8 mouse cellular contexts compared by ENCODE assay signal in genomic region chr11:54304471-54304873, GRCm38 (mm10). TPM values are rescaled to one million over a fixed set of nuclear protein-coding genes. Genes with fewer than 3 reads are reported as not detected.
DNase-seq lines count a peak whose midpoint lies in the region; ATAC-seq lines count a peak whose summit lies in the region.

No protein-coding gene starts in this region.

- H3K4me1 ChIP-seq in kidney, embryonic 16.5 days (ENCODE audit: insufficient read depth, low read length) = peaks cover 8% of the 10 kb centered on the region
- H3K4me1 ChIP-seq in embryonic facial prominence, embryonic 11.5 days (ENCODE audit: control insufficient read depth, insufficient read depth, low read length) = no peaks in the 10 kb centered on the region; the same call in 1 of the 2 replicates
- H3K4me1 ChIP-seq in intestine, embryonic 14.5 days (replicated peaks; ENCODE audit: control insufficient read depth, insufficient read depth, low read length) = 0 out of 2 replicates have a peak, but pooled peaks cover 4% of the 10 kb centered on the region
- peaks cover 52% of the 10 kb centered on the region for H3K4me1 ChIP-seq in neural tube, embryonic 13.5 days (replicated peaks)

- peaks cover 4% of the 10 kb centered on the region; the same call in 1 of the 2 replicates for H3K27me3 ChIP-seq in kidney, embryonic 16.5 days (ENCODE audit: insufficient read depth, low read length)
- H3K27me3 ChIP-seq in embryonic facial prominence, embryonic 11.5 days (ENCODE audit: control insufficient read depth, insufficient read depth, low read length) = 0 out of 2 replicates have a peak, but pooled peaks cover 2% of the 10 kb centered on the region
- 0 out of 2 replicates have a peak, but pooled peaks cover 9% of the 10 kb centered on the region for H3K27me3 ChIP-seq in intestine, embryonic 14.5 days (replicated peaks; ENCODE audit: control insufficient read depth, insufficient read depth, low read length)
- H3K27me3 ChIP-seq in neural tube, embryonic 13.5 days = no peaks in the 10 kb centered on the region

- no peak for ATAC-seq in kidney, embryonic 16.5 days (ENCODE audit: low FRiP score, low TSS enrichment)
- ATAC-seq in embryonic facial prominence, embryonic 11.5 days (replicated peaks; ENCODE audit: insufficient number of reproducible peaks, low FRiP score, low TSS enrichment, low read depth) = no peak
- no peak for ATAC-seq in intestine, embryonic 14.5 days (replicated peaks; ENCODE audit: low FRiP score, low TSS enrichment, low read depth)
- peak; percentile 20; the same call in 1 of the 2 replicates for ATAC-seq in neural tube, embryonic 13.5 days (ENCODE audit: low read depth)

- 7% methylated on average over 6 of the region's 7 CpGs for WGBS in kidney, embryonic 16.5 days
- WGBS in embryonic facial prominence, embryonic 11.5 days = 6% methylated on average over 7 of the region's 7 CpGs
- 6% methylated on average over 7 of the region's 7 CpGs for WGBS in intestine, embryonic 14.5 days
- WGBS in neural tube, embryonic 13.5 days = 3% methylated on average over 7 of the region's 7 CpGs

- no peaks in the 10 kb centered on the region for H3K9me3 ChIP-seq in kidney, embryonic 16.5 days (ENCODE audit: low read length)
- no peaks in the 10 kb centered on the region for H3K9me3 ChIP-seq in embryonic facial prominence, embryonic 11.5 days (replicated peaks; ENCODE audit: control insufficient read depth, low read length)
- H3K9me3 ChIP-seq in intestine, embryonic 14.5 days (ENCODE audit: control insufficient read depth, low read length) = no peaks in the 10 kb centered on the region
- no peaks in the 10 kb centered on the region for H3K9me3 ChIP-seq in neural tube, embryonic 13.5 days

- H3K4me2 ChIP-seq in kidney, embryonic 16.5 days (replicated peaks; ENCODE audit: low read depth, low read length) = peak overlapping the region; percentile 92
- H3K4me2 ChIP-seq in embryonic facial prominence, embryonic 11.5 days (ENCODE audit: low read depth, low read length) = peak overlapping the region; percentile 94
- peak overlapping the region; percentile 93 for H3K4me2 ChIP-seq in intestine, embryonic 14.5 days (ENCODE audit: low read length)
- peak overlapping the region; percentile 76 for H3K4me2 ChIP-seq in neural tube, embryonic 13.5 days

- no peak overlapping the region for H3K27ac ChIP-seq in kidney, embryonic 16.5 days (ENCODE audit: low read length)
- no peak overlapping the region for H3K27ac ChIP-seq in embryonic facial prominence, embryonic 11.5 days (replicated peaks; ENCODE audit: low read depth, low read length)
- no peak overlapping the region for H3K27ac ChIP-seq in intestine, embryonic 14.5 days (ENCODE audit: low read depth)
- peak overlapping the region; percentile 89 for H3K27ac ChIP-seq in neural tube, embryonic 13.5 days (replicated peaks)

- no peaks in the 10 kb centered on the region for H3K36me3 ChIP-seq in kidney, embryonic 16.5 days (ENCODE audit: insufficient read depth, low read length)
- no peaks in the 10 kb centered on the region for H3K36me3 ChIP-seq in embryonic facial prominence, embryonic 11.5 days (replicated peaks; ENCODE audit: control insufficient read depth, insufficient read depth, low read depth, low read length)
- no peaks in the 10 kb centered on the region for H3K36me3 ChIP-seq in intestine, embryonic 14.5 days (ENCODE audit: control insufficient read depth, insufficient read depth, low read length)
- no peaks in the 10 kb centered on the region for H3K36me3 ChIP-seq in neural tube, embryonic 13.5 days

- peak overlapping the region; percentile 51 for H3K9ac ChIP-seq in kidney, embryonic 16.5 days (replicated peaks; ENCODE audit: low read length)
- peak overlapping the region; percentile 60 for H3K9ac ChIP-seq in embryonic facial prominence, embryonic 11.5 days (replicated peaks; ENCODE audit: low read length)
- H3K9ac ChIP-seq in intestine, embryonic 14.5 days (ENCODE audit: low read length) = peak overlapping the region; percentile 45
- peak overlapping the region; percentile 95 for H3K9ac ChIP-seq in neural tube, embryonic 13.5 days

- DNase-seq in kidney, adult 11 months = no peak
- peak; percentile 23 for DNase-seq in embryonic facial prominence, embryonic 11.5 days (ENCODE audit: low spot score)
- DNase-seq in intestine, embryonic 14.5 days (ENCODE audit: low spot score) = no peak
- DNase-seq in urinary bladder, adult 18-20 months (ENCODE audit: low spot score in 2 of 2) = no peak
- no peak for DNase-seq in c-Kit-positive CD71-positive TER-119-positive erythroid progenitor cells, embryonic 14.5 days (ENCODE audit: low spot score)
- DNase-seq in B cell, adult 2 months = no peak

- H3K4me3 ChIP-seq in kidney, embryonic 16.5 days (ENCODE audit: low read length) = peak overlapping the region; percentile 56
- peak overlapping the region; percentile 57 for H3K4me3 ChIP-seq in embryonic facial prominence, embryonic 11.5 days (ENCODE audit: low read depth, low read length)
- peak overlapping the region; percentile 53 for H3K4me3 ChIP-seq in intestine, embryonic 14.5 days (ENCODE audit: low read depth, low read length)
- peak overlapping the region; percentile 75 for H3K4me3 ChIP-seq in neural tube, embryonic 13.5 days

RNA-seq across cellular contexts. Expression of gene Acsl6, which starts 0.9 kb away (rescaled TPM):
- polyA plus RNA-seq in kidney, embryonic 16.5 days (2015; fragmentation: Nextera tagmentation; extraction: Ambion mirVana) = 0.54 and 0.96 TPM in 2 replicates
- 4.4 and 5.4 TPM in 2 replicates for polyA plus RNA-seq in embryonic facial prominence, embryonic 11.5 days (2014; fragmentation: Nextera tagmentation; extraction: Ambion mirVana)
- 1.9 and 2.6 TPM in 2 replicates for polyA plus RNA-seq in intestine, embryonic 14.5 days (2014; fragmentation: Nextera tagmentation; extraction: Ambion mirVana)
- polyA plus RNA-seq in neural tube, embryonic 13.5 days (2015; fragmentation: Nextera tagmentation; extraction: Ambion mirVana) = 32.2 and 37.0 TPM in 2 replicates

RNA-seq across cellular contexts. Expression of gene Il3, which starts 37.4 kb away (rescaled TPM):
- not detected in 2 replicates for polyA plus RNA-seq in kidney, embryonic 16.5 days (2015; fragmentation: Nextera tagmentation; extraction: Ambion mirVana)
- polyA plus RNA-seq in embryonic facial prominence, embryonic 11.5 days (2014; fragmentation: Nextera tagmentation; extraction: Ambion mirVana) = not detected in 2 replicates
- polyA plus RNA-seq in intestine, embryonic 14.5 days (2014; fragmentation: Nextera tagmentation; extraction: Ambion mirVana) = not detected in 2 replicates
- not detected in 2 replicates for polyA plus RNA-seq in neural tube, embryonic 13.5 days (2015; fragmentation: Nextera tagmentation; extraction: Ambion mirVana)

RNA-seq across cellular contexts. Expression of gene Csf2, which starts 55.0 kb away (rescaled TPM):
- not detected in 2 replicates for polyA plus RNA-seq in kidney, embryonic 16.5 days (2015; fragmentation: Nextera tagmentation; extraction: Ambion mirVana)
- polyA plus RNA-seq in embryonic facial prominence, embryonic 11.5 days (2014; fragmentation: Nextera tagmentation; extraction: Ambion mirVana) = not detected in 2 replicates
- polyA plus RNA-seq in intestine, embryonic 14.5 days (2014; fragmentation: Nextera tagmentation; extraction: Ambion mirVana) = 0.31 TPM in 1 of 2 replicates, not detected in the other
- not detected in 2 replicates for polyA plus RNA-seq in neural tube, embryonic 13.5 days (2015; fragmentation: Nextera tagmentation; extraction: Ambion mirVana)

Comparison
In these comparisons a context has a peak if more than half of its experiments do, and no peak if none do; other contexts are left out.
1. H3K9ac ChIP-seq: peak in every context shown above with its lines; median percentile 95 in neural tube, embryonic 13.5 days; 60 in embryonic facial prominence, embryonic 11.5 days; 51 in kidney, embryonic 16.5 days; 45 in intestine, embryonic 14.5 days.